Mouse (Mus musculus) testis, postnatal 10 days (tissue): Measurements from ENCODE around the gene Arl6ip1.

Experiments
- DNase-seq: peaks from one replicate; pipeline ENCODE4 v3.0.0; 2021; ENCODE audit warnings: low spot score

The Arl6ip1 gene

GRCm38 (mm10) chr7:118116787-118117538, 12.5 kb downstream of the Arl6ip1 start:
- no peak for DNase-seq

- peak; percentile 98 for DNase-seq
These were observed 13.4 kb downstream of the Arl6ip1 start, which contains the start of gene Rps15a for GRCm38 (mm10) chr7:118115877-118116568. Gene Rps15a (minus strand): TSS chr7:118116188.

- DNase-seq = no peak
These were observed 14.0 kb downstream of the Arl6ip1 start for GRCm38 (mm10) chr7:118115533-118115876.

GRCm38 (mm10) chr7:118113541-118114297, 15.7 kb downstream of the Arl6ip1 start:
- no peak for DNase-seq

- no peak for DNase-seq
These were observed 18.3 kb downstream of the Arl6ip1 start for GRCm38 (mm10) chr7:118111128-118111527.

GRCm38 (mm10) chr7:118107671-118108070, 21.8 kb downstream of the Arl6ip1 start:
- DNase-seq = no peak

GRCm38 (mm10) chr7:118104458-118105052, 24.9 kb downstream of the Arl6ip1 start:
- DNase-seq = no peak

- DNase-seq = no peak
These were observed 25.7 kb downstream of the Arl6ip1 start for GRCm38 (mm10) chr7:118103462-118104379.

GRCm38 (mm10) chr7:118102678-118103461, 26.6 kb downstream of the Arl6ip1 start:
- DNase-seq = no peak

GRCm38 (mm10) chr7:118102231-118102630, 27.2 kb downstream of the Arl6ip1 start:
- no peak for DNase-seq

GRCm38 (mm10) chr7:118097615-118098014, 31.8 kb downstream of the Arl6ip1 start:
- no peak for DNase-seq

- DNase-seq = no peak
These were observed 49.5 kb downstream of the Arl6ip1 start for GRCm38 (mm10) chr7:118079987-118080386.

- no peak for DNase-seq
These were observed 50.4 kb downstream of the Arl6ip1 start for GRCm38 (mm10) chr7:118079097-118079496.
